Mouse (Mus musculus) kidney, embryonic 16.5 days (tissue): ENCODE measurements around the gene Crtac1. TPM values are rescaled to one million over a fixed set of nuclear protein-coding genes. Genes with fewer than 3 reads are reported as not detected.

Experiments used
- ATAC-seq: fragments of 200-750 bp; cut with Nextera tagmentation; 2 replicates; pipeline ENCODE4 v1.8.0; 2017; ENCODE audit warnings: moderate TSS enrichment; ENCODE audit not compliant: low FRiP score, low TSS enrichment
- H3K27ac ChIP-seq: fragments of 300-500 bp; sonication (generic); 2 replicates; pipeline ENCODE4 v1.5.1; 2014; ENCODE audit warnings: low read length
- H3K27me3 ChIP-seq: fragments of 300-500 bp; sonication (generic); 2 replicates; pipeline ENCODE4 v1.6.1; 2014; ENCODE audit warnings: low read length, control low read depth, mixed read lengths; ENCODE audit not compliant: insufficient read depth
- H3K36me3 ChIP-seq: fragments of 300-500 bp; sonication (generic); 2 replicates; pipeline ENCODE4 v1.6.1; 2014; ENCODE audit warnings: low read length, control low read depth, mixed read lengths; ENCODE audit not compliant: insufficient read depth
- H3K4me1 ChIP-seq: fragments of 300-500 bp; sonication (generic); 2 replicates; pipeline ENCODE4 v1.6.1; 2014; ENCODE audit warnings: low read length, control low read depth, mixed read lengths; ENCODE audit not compliant: insufficient read depth
- H3K4me2 ChIP-seq: fragments of 300-500 bp; sonication (generic); replicated peaks from 2 replicates; pipeline ENCODE4 v1.6.1; 2014; ENCODE audit warnings: low read depth, low read length
- H3K4me3 ChIP-seq: fragments of 300-500 bp; sonication (generic); 2 replicates; pipeline ENCODE4 v1.5.1; 2014; ENCODE audit warnings: mild to moderate bottlenecking, low read length
- H3K9ac ChIP-seq: fragments of 300-500 bp; sonication (generic); replicated peaks from 2 replicates; pipeline ENCODE4 v1.6.1; 2014; ENCODE audit warnings: low read length
- H3K9me3 ChIP-seq: fragments of 300-500 bp; sonication (generic); 2 replicates; pipeline ENCODE4 v1.6.1; 2016; ENCODE audit warnings: low read length, control low read depth
- WGBS: fragments of 180-500 bp; shearing (Covaris S2); extraction: QIAGEN DNeasy Blood & Tissue Kit; methylation state at CpG from one replicate; pipeline ENCODE4 v1.1.7; 2014; 5-methylcytosine and 5-hydroxymethylcytosine counted together
- polyA plus RNA-seq: library from polyadenylated mRNA; unstranded; fragments of >200 nt; fragmentation: Nextera tagmentation; extraction: Ambion mirVana; gene quantifications from 2 replicates; pipeline ENCODE4 v1.2.1, GENCODE M21; 2015

The Crtac1 gene
- polyA plus RNA-seq, 1 experiment from 2014 or later: 6.0 TPM

DNA sequence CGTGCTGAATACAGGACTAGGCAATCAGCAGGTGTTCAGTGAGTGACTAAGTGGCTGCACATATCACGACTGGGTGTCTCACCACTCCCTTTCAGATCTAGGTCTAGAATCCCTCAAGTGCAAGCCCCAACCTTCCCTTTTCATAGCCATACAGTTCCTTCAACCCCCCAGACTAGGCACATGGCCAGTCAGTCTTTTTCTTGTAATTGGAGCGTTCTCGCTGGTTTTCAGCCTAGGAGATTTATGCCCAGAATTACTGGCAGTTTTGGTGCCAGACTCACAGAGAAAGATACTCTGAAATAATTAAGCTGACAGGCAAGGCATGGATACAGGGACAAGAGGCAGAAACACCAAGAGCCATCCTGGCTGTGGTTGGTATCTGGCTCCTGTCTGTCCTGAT lies 37.7 kb downstream of the Crtac1 start:
- 83% methylated on average over 4 of the region's 4 CpGs for WGBS
- no peak overlapping the region for H3K27ac ChIP-seq
- H3K9me3 ChIP-seq: no peaks in the 10 kb centered on the region
- no peaks in the 10 kb centered on the region for H3K4me1 ChIP-seq
- H3K36me3 ChIP-seq: no peaks in the 10 kb centered on the region
- H3K27me3 ChIP-seq: no peaks in the 10 kb centered on the region
- H3K4me2 ChIP-seq: no peak overlapping the region
- H3K4me3 ChIP-seq: no peak overlapping the region
- ATAC-seq: no peak
- H3K9ac ChIP-seq: no peak overlapping the region

- Histone ChIP-seq H3K4me2 (no peak overlapping the region), H3K4me3 (no peak overlapping the region), H3K27ac (no peak overlapping the region), H3K9ac (no peak overlapping the region), H3K9me3 (no peaks in the 10 kb centered on the region), H3K27me3 (no peaks in the 10 kb centered on the region), H3K36me3 (no peaks in the 10 kb centered on the region), H3K4me1 (no peaks in the 10 kb centered on the region)
- 91% methylated on average over 8 of the region's 8 CpGs for WGBS
- no peak for ATAC-seq
Observed at GRCm38 (mm10) chr19:42392094-42392493, 39.5 kb downstream of the Crtac1 start.

- ATAC-seq: no peak
- 88% methylated on average over 14 of the region's 14 CpGs for WGBS
- no peak overlapping the region for H3K4me3 ChIP-seq
- H3K9ac ChIP-seq: no peak overlapping the region
- H3K4me1 ChIP-seq: no peaks in the 10 kb centered on the region
- H3K27ac ChIP-seq: no peak overlapping the region
- no peak overlapping the region for H3K4me2 ChIP-seq
- H3K36me3 ChIP-seq: no peaks in the 10 kb centered on the region
- H3K27me3 ChIP-seq: no peaks in the 10 kb centered on the region
- H3K9me3 ChIP-seq: no peaks in the 10 kb centered on the region
Observed at GRCm38 (mm10) chr19:42389574-42389973, 42.0 kb downstream of the Crtac1 start.

DNA sequence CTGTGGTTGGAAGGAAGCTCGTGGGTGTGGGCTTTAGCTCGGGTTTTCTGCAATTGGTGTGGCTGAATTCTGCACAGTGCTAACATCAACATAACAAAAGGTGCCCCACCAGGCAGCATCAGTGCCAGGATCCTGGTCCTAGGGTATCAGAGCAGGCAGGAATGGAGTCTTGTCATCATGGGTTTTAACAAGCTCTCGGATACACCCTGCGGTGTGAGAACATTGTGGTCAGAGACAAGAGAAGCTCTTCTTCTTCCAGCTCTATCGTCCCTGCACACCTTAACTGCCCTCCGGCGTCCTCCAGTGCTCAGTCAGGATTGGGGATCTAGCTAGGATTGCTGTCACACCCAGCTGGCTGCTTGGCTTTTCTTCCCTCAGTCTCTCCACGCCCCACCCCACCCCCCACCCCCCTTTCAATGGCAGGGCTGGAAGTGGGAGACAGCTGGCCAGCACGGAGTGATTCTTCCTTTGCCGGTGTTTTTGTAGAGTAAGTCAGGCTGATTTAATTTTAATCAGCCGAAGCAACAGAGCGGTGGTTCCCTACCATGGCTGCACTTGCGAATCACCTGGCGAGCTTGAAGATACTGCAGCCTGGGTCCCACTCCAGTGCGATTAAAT lies 46.5 kb downstream of the Crtac1 start:
- Histone ChIP-seq H3K9ac (no peak overlapping the region), H3K4me3 (no peak overlapping the region), H3K4me1 (no peaks in the 10 kb centered on the region; the same call in 1 of the 2 replicates), H3K4me2 (no peak overlapping the region), H3K27ac (no peak overlapping the region), H3K36me3 (no peaks in the 10 kb centered on the region), H3K9me3 (no peaks in the 10 kb centered on the region), H3K27me3 (peaks cover 30% of the 10 kb centered on the region)
- WGBS: 14% methylated on average over 15 of the region's 15 CpGs
- ATAC-seq: no peak

DNA sequence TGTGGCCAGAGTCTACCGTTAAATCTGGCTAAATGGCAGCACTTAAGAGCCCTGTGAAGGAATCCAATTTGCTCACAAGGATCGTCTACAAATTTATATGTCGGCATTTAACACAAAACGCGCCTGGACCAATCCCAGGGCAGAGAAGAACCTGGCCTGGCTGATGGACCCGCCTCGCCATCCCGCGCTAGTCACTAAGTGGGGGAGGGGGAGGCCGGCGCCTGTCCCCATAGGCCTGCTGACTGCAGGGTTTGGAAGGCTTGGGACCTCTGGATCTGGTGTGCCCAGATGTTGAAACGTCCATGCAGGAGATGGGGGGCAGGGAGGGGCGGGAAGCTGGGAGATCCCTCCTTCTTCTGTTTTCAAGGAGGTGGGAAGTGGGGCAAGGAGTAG lies 50.6 kb downstream of the Crtac1 start:
- peak overlapping the region; percentile 51 for H3K4me2 ChIP-seq
- H3K27ac ChIP-seq: no peak overlapping the region
- H3K36me3 ChIP-seq: no peaks in the 10 kb centered on the region
- peaks cover 35% of the 10 kb centered on the region for H3K27me3 ChIP-seq
- H3K4me1 ChIP-seq: no peaks in the 10 kb centered on the region; the same call in 1 of the 2 replicates
- 2% methylated on average over 12 of the region's 13 CpGs for WGBS
- no peak for ATAC-seq
- no peaks in the 10 kb centered on the region for H3K9me3 ChIP-seq
- peak overlapping the region; percentile 32 for H3K4me3 ChIP-seq
- no peak overlapping the region for H3K9ac ChIP-seq

- H3K4me3 ChIP-seq: peak overlapping the region; percentile 32
Observed at GRCm38 (mm10) chr19:42380321-42380980, 51.1 kb downstream of the Crtac1 start.

GRCm38 (mm10) chr19:42379798-42380197 lies 51.8 kb downstream of the Crtac1 start:
- Histone ChIP-seq H3K27me3 (peaks cover 35% of the 10 kb centered on the region), H3K4me1 (no peaks in the 10 kb centered on the region; the same call in 1 of the 2 replicates)

More at GRCm38 (mm10) chr19:42380321-42380980, 51.1 kb downstream of the Crtac1 start:
- Histone ChIP-seq H3K4me2 (peak overlapping the region; percentile 51), H3K27ac (no peak overlapping the region), H3K9ac (no peak overlapping the region), H3K36me3 (no peaks in the 10 kb centered on the region), H3K4me1 (no peaks in the 10 kb centered on the region; the same call in 1 of the 2 replicates), H3K9me3 (no peaks in the 10 kb centered on the region), H3K27me3 (peaks cover 35% of the 10 kb centered on the region)
- ATAC-seq: peak; percentile 39; the same call in 1 of the 2 replicates
- 2% methylated on average over 21 of the region's 26 CpGs for WGBS

DNA sequence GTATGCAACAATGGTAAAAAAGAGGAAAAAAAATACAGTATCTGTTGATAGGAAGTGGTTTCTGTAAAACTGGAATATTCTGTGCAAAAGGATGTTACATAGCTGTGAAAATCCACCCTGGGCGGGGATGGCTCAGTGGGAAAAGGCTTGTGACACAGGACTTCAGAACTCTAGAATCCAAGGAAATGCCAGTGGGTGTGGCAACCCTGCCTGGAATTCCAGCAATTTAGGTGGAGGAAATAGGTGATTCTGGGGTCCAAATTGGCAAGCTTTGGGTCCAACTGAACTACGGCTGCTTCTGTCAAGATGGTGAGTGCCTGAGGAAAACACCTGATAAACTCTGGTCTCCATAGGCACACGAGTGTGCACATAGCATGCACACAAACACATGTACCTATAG lies 54.4 kb downstream of the Crtac1 start:
- no peak for ATAC-seq
- no peaks in the 10 kb centered on the region for H3K36me3 ChIP-seq
- H3K4me3 ChIP-seq: no peak overlapping the region
- no peaks in the 10 kb centered on the region; the same call in 1 of the 2 replicates for H3K4me1 ChIP-seq
- H3K9ac ChIP-seq: no peak overlapping the region
- H3K9me3 ChIP-seq: no peaks in the 10 kb centered on the region
- H3K27me3 ChIP-seq: peaks cover 24% of the 10 kb centered on the region
- H3K27ac ChIP-seq: no peak overlapping the region
- WGBS: 59% methylated on average over 3 of the region's 3 CpGs
- no peak overlapping the region for H3K4me2 ChIP-seq

More at GRCm38 (mm10) chr19:42379798-42380197, 51.8 kb downstream of the Crtac1 start:
- no peaks in the 10 kb centered on the region for H3K36me3 ChIP-seq
- 53% methylated on average over 8 of the region's 8 CpGs for WGBS
- H3K27ac ChIP-seq: no peak overlapping the region
- no peak overlapping the region for H3K4me3 ChIP-seq
- H3K9me3 ChIP-seq: no peaks in the 10 kb centered on the region
- no peak overlapping the region for H3K9ac ChIP-seq
- no peak for ATAC-seq
- H3K4me2 ChIP-seq: no peak overlapping the region

DNA sequence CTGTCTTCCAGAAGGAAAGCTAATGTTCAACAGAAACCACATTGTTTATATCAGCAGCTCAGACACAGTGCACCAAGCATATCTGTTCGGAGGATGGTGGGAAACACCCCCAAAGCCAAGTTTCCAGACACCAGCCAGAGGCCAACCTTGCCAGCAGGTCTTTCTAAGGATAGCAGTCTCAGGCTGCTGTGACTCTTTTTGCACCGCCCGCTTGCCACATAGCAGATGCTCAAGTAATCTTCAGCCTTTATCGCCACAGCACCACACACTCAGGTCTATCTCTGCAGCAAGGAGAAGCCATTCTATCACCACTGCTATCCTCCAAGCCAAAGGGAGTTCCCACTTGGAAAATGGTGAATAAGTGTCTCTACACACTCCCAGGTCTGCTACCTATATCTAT lies 68.0 kb downstream of the Crtac1 start:
- no peak for ATAC-seq
- H3K36me3 ChIP-seq: no peaks in the 10 kb centered on the region
- WGBS: 92% methylated on average over 4 of the region's 4 CpGs
- H3K4me3 ChIP-seq: no peak overlapping the region
- no peak overlapping the region for H3K9ac ChIP-seq
- no peaks in the 10 kb centered on the region for H3K27me3 ChIP-seq
- no peaks in the 10 kb centered on the region for H3K4me1 ChIP-seq
- no peak overlapping the region for H3K27ac ChIP-seq
- H3K4me2 ChIP-seq: no peak overlapping the region
- H3K9me3 ChIP-seq: peaks cover 5% of the 10 kb centered on the region; the same call in 1 of the 2 replicates

DNA sequence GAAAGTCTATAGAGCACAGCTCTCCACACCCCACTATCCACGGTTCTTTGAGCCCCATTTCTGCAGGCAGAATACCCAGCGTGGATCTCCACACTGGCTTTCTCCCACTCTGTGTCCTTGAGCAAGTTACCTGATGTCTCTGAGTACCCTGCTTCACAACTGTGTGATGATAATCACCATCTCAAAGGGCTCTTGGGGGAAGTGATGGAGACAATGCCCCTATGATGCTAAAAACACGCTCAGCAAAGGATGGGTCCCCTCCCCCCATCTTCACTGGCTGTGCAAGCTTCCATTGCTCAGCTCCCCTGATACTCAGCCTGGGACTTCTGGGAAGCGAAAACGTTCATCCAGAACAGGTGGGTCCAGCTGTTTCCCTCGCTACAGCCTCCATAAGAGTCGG lies 73.2 kb downstream of the Crtac1 start:
- Histone ChIP-seq H3K27me3 (no peaks in the 10 kb centered on the region), H3K4me3 (no peak overlapping the region), H3K4me1 (no peaks in the 10 kb centered on the region), H3K36me3 (no peaks in the 10 kb centered on the region), H3K9me3 (peaks cover 5% of the 10 kb centered on the region; the same call in 1 of the 2 replicates), H3K9ac (no peak overlapping the region), H3K4me2 (no peak overlapping the region), H3K27ac (no peak overlapping the region)
- no peak for ATAC-seq
- 47% methylated on average over 7 of the region's 7 CpGs for WGBS
